Mouse (Mus musculus) MEL-GATA-1-ER (cell line): ENCODE measurements around the gene Mfap5.
"Not testable (repeated sequence)": the region's sequence is repeated elsewhere in the genome, so short reads cannot be mapped to it uniquely, and the experiment has no call there.

Source experiments
- DNase-seq: peaks from one replicate; pipeline ENCODE4 v3.0.0-alpha.2; 2012; ENCODE audit warnings: low read depth; ENCODE audit errors: extremely low read depth

Mfap5 gene

DNA sequence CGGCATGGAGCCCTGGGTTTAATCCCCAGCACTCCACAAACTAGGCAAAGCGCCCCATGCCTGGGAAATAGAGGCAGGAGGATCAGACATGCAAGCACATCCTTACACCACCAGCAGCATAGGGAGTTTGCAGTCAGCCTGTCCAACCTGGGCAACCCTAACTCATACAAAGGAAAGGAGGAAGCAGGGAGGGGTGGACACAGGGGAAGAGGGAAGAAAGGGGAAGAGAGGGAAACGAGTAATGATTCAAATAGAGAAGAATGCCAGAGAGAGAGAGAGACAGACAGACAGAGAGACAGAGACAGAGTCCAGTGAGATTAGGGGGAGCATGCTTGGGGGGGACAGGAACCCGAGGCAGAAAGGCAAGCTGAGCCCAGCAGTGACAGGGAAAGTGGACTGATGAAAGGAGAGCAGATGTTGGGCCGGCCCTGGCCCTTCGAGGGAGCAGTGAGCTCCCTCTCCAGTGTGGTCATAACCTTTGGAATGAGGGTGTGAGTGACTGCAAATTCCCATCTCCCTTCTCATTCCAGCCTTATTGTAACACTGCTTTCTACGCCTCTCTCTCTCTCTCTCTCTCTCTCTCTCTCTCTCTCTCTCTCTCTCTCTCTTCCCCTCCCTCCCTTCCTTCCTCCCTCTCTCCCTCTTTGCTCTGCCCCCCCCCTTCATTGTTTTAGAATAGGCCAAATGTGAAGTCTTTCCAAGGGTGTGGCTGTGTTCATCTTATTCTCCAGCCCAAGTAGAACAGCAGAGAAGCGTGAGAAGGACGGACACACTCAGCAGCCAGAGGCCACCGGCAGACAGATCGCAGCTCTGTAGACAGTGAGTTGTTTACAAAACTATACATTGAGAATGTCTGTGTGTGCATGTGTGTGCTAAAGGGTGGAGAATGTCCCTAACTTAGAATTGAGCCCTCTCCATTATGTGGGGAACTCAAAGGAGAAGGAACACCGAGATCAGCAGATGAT is 7.6 kb downstream of the Mfap5 start:
- no peak for DNase-seq

DNA sequence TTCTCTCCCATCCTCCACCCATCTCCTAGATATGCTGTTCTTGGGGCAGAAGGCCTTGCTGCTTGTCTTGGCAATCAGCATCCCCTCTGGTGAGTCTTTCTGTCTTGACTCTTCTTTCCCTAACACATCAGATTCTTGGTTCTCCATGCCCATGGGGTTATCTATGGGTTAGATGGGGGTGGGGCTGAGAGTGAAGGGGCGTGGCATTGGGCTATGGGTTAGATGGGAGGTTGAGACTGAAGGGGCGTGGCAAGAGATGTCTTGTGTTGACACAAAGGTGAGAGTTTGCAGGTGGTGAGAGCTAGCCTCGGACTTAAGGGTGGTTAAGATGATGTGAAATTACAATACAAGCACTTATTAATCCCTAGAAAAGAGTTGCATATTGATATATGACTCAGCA is 8.7 kb downstream of the Mfap5 start:
- no peak for DNase-seq

GRCm38 (mm10) chr6:122515762-122516161 is 10.1 kb downstream of the Mfap5 start:
- DNase-seq, result not testable (repeated sequence)

GRCm38 (mm10) chr6:122517668-122518067 is 12.0 kb downstream of the Mfap5 start:
- no peak for DNase-seq

DNA sequence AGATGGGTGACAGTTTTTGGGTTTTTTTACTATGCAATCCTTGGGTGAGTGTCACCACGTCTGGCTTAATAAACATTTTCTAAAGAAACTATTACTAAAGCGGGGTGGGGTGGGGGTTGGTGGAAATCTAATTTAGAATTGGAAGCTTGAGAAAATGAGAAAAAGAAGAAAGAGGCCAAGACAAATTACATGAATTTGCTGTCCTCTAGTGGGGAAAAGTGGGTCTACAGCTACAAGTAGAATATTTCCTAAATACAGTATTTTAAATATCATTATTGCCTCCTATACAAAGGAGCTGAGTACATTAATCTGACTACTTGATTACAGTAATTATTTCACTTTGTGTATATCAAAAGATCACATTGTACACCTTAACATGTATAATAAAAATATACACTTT is 13.7 kb downstream of the Mfap5 start:
- peak; percentile 11 for DNase-seq

DNA sequence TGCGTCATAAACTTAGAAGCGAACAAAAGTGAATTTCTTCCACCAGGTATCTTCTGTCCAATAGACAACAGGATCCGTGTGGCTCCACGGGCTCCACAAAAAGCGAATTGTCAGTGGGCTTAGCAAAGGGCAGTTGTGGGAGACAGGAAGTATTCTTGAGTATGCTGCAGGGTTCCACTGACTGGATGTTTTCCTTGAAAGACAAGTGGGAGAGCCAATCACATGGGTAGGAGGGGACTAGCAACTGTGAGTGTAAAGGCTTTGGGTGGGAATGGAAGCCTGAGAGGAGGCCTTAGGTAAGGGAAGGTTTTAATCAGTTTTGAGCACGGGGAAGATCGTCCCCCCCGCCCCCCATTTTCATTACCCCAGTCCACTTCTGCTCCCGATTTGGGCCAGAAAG is 16.9 kb downstream of the Mfap5 start:
- peak; percentile 9 for DNase-seq

- no peak for DNase-seq
Measured at GRCm38 (mm10) chr6:122523289-122523688, 17.6 kb downstream of the Mfap5 start.

GRCm38 (mm10) chr6:122527596-122527995 is 22.0 kb downstream of the Mfap5 start:
- DNase-seq, result no peak

GRCm38 (mm10) chr6:122528136-122528535 is 22.5 kb downstream of the Mfap5 start:
- DNase-seq, result no peak

DNA sequence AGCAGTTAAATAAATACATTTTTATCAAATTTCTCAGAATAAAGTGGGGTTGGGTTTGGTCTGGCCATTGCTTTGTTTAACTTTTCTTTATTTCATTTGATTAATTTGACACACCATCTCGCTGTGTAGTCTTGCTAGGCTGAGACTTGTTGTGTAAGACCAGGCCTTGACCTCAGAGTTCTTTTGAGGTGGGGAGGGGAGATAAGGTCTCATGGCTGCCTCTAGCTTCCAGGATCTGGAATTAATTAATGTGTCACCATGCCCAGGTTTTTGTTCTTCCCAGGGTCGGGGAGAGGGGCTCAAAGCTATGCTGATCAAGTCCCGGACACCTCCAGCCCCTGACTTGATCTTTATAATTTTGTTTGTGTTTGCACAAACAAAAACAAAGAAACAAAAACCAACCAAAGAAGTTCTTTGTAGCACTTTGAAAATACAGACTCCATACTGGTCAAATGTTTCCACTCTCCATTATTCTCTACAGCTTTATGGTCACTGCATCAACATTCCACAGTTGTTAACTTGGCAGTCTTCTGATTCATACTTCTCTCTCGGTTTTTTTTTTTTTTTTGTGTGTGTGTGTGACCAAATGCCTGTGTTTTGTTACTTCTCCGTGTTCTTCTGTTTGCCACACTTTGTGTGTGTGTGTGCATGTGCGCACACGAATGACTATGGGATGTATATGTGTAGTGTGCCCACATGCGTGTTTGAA is 26.0 kb downstream of the Mfap5 start:
- no peak for DNase-seq

- no peak for DNase-seq
Measured at GRCm38 (mm10) chr6:122532883-122533302, 27.2 kb downstream of the Mfap5 start.

GRCm38 (mm10) chr6:122534032-122534431 is 28.4 kb downstream of the Mfap5 start:
- no peak for DNase-seq

GRCm38 (mm10) chr6:122539564-122539963 is 33.9 kb downstream of the Mfap5 start:
- no peak for DNase-seq

DNA sequence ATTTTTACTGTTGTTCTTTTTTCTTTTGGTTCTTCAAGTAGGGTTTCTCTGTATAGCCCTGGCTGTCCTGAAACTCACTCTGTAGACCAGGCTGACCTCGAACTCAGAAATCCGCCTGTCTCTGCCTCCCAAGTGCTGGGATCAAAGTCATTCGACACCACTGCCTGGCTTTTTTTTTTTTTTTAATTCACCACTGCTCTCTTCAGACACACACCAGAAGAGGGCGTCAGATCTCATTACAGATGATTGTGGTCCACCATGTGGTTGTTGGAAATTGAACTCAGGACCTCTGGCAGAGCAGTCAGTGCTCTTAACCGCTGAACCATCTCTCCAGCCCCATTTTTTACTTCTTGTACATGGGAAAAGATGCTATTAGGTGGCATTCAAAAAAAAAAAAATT is 36.8 kb downstream of the Mfap5 start:
- not testable (repeated sequence) for DNase-seq

GRCm38 (mm10) chr6:122543574-122543973 is 37.9 kb downstream of the Mfap5 start:
- no peak for DNase-seq

GRCm38 (mm10) chr6:122544672-122545071 is 39.0 kb downstream of the Mfap5 start:
- no peak for DNase-seq

- no peak for DNase-seq
Measured at GRCm38 (mm10) chr6:122545289-122545882, 39.7 kb downstream of the Mfap5 start.

DNA sequence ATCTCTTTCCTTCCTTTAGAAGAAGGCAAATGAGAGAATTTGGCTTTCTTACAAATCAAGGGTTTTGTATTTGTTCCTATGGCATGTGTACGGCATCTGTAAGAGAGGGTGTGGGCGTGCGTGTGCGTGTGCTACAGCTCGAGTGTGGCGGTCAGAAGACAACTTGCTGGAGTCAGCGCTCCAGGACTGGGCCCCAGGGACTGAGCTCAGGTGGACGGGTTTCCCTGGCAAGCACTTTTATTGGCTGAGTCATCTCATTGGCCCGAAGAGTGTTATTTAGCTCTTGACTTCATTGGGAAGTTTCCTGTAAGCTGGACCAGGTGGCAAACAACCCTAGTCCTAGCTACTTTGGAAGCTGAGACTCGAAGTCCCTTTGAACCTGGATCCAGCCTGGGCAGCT is 40.3 kb downstream of the Mfap5 start:
- no peak for DNase-seq

GRCm38 (mm10) chr6:122553606-122554005 is 48.0 kb downstream of the Mfap5 start, which contains the start of gene Aicda:
Gene Aicda (plus strand): TSS chr6:122553801.
- no peak for DNase-seq

- no peak for DNase-seq
Measured at GRCm38 (mm10) chr6:122554102-122554501, 48.5 kb downstream of the Mfap5 start.

GRCm38 (mm10) chr6:122555266-122555665 is 49.6 kb downstream of the Mfap5 start:
- no peak for DNase-seq
